Mouse (Mus musculus): ENCODE measurements at regions not wholly inside any gene's neighbourhood (a gene's known extent, or its start where the extent isn't known, plus 50 kb on each side); places are given as distances from the start of the nearest gene placed in this dataset.

GRCm38 (mm10) chr15:5414401-5414800 is 170.4 kb upstream of the Ptger4 start:
- ATAC-seq (ENCODE audit: low FRiP score) (no peak), DNase-seq (ENCODE audit: low spot score) (no peak)
- H3K36me3 ChIP-seq (ENCODE audit: insufficient read depth, low read length) = no peaks in the 10 kb centered on the region
- no peak overlapping the region for H3K9ac ChIP-seq (replicated peaks; ENCODE audit: low read length, poor library complexity, severe bottlenecking)
- H3K4me3 ChIP-seq (ENCODE audit: low read depth, low read length) = no peak overlapping the region
- 91% methylated on average over 5 of the region's 5 CpGs for WGBS
- H3K4me1 ChIP-seq (ENCODE audit: insufficient read depth, low read length) = no peaks in the 10 kb centered on the region
- H3K27me3 ChIP-seq (ENCODE audit: insufficient read depth, low read length) = no peaks in the 10 kb centered on the region
- no peak overlapping the region for H3K4me2 ChIP-seq (ENCODE audit: low read depth, low read length, poor library complexity, severe bottlenecking)
- H3K9me3 ChIP-seq (ENCODE audit: low read length) = no peaks in the 10 kb centered on the region
- H3K27ac ChIP-seq (ENCODE audit: low read depth, low read length) = no peak overlapping the region
- no peak for TF ChIP-seq CTCF (IDR thresholded peaks at IDR 0.05)

DNA sequence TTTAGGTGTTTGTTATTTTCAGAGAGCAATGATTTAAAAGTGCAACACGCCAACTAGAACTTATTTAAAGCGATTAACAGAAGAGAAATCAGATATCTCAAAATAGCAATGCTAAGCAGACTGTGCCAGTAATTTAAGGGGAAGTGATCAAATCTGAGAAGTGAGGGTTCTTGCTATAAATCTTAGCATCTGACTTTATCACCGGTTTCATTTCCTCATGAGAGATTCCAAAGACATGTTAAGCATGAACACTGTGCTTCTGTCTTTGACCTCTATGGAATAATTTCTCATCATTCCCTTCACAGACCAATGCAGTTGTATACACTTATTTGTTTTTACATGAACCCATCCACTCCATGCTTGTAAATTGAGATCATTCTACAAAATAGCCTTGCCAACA is 172.0 kb upstream of the Ptger4 start:
- Histone ChIP-seq H3K9ac (replicated peaks; ENCODE audit: low read length, poor library complexity, severe bottlenecking) (no peak overlapping the region), H3K4me3 (ENCODE audit: low read depth, low read length) (no peak overlapping the region), H3K36me3 (ENCODE audit: insufficient read depth, low read length) (no peaks in the 10 kb centered on the region), H3K27ac (ENCODE audit: low read depth, low read length) (no peak overlapping the region), H3K9me3 (ENCODE audit: low read length) (no peaks in the 10 kb centered on the region), H3K4me1 (ENCODE audit: insufficient read depth, low read length) (no peaks in the 10 kb centered on the region), H3K4me2 (ENCODE audit: low read depth, low read length, poor library complexity, severe bottlenecking) (no peak overlapping the region), H3K27me3 (ENCODE audit: insufficient read depth, low read length) (no peaks in the 10 kb centered on the region)
- no peak for TF ChIP-seq CTCF (IDR thresholded peaks at IDR 0.05)
- 94% methylated on average over 3 of the region's 3 CpGs for WGBS
- DNase-seq (ENCODE audit: low spot score) (no peak), ATAC-seq (ENCODE audit: low FRiP score) (no peak)

DNA sequence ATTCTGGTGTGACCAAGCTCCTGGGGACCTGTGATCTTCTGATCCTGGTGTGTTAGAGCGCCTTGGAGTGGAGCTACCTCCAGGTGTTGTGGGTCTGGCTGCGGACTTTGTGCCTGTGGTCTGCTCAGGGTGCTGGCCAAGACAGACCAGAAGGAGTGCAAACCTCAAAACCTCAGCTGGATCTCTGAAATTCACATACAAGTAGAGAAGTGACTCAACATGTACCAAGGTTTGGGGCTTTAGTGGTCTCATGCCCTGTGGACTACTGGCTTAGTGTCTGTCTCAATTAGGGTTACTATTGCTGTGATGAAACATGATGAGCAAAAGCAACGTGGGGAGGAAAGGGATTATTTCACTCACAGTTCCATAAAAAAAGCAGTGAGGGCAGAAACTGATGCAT is 182.7 kb upstream of the Ptger4 start:
- no peaks in the 10 kb centered on the region for H3K9me3 ChIP-seq (ENCODE audit: low read length)
- no peak overlapping the region for H3K27ac ChIP-seq (ENCODE audit: low read depth, low read length)
- no peak for ATAC-seq (ENCODE audit: low FRiP score)
- no peak overlapping the region for H3K4me3 ChIP-seq (ENCODE audit: low read depth, low read length)
- 86% methylated on average over 3 of the region's 3 CpGs for WGBS
- DNase-seq (ENCODE audit: low spot score) = no peak
- no peaks in the 10 kb centered on the region for H3K36me3 ChIP-seq (ENCODE audit: insufficient read depth, low read length)
- H3K4me2 ChIP-seq (ENCODE audit: low read depth, low read length, poor library complexity, severe bottlenecking) = no peak overlapping the region
- no peak overlapping the region for H3K9ac ChIP-seq (replicated peaks; ENCODE audit: low read length, poor library complexity, severe bottlenecking)
- TF ChIP-seq CTCF (IDR thresholded peaks at IDR 0.05) = no peak
- H3K27me3 ChIP-seq (ENCODE audit: insufficient read depth, low read length) = no peaks in the 10 kb centered on the region
- H3K4me1 ChIP-seq (ENCODE audit: insufficient read depth, low read length) = no peaks in the 10 kb centered on the region

DNA sequence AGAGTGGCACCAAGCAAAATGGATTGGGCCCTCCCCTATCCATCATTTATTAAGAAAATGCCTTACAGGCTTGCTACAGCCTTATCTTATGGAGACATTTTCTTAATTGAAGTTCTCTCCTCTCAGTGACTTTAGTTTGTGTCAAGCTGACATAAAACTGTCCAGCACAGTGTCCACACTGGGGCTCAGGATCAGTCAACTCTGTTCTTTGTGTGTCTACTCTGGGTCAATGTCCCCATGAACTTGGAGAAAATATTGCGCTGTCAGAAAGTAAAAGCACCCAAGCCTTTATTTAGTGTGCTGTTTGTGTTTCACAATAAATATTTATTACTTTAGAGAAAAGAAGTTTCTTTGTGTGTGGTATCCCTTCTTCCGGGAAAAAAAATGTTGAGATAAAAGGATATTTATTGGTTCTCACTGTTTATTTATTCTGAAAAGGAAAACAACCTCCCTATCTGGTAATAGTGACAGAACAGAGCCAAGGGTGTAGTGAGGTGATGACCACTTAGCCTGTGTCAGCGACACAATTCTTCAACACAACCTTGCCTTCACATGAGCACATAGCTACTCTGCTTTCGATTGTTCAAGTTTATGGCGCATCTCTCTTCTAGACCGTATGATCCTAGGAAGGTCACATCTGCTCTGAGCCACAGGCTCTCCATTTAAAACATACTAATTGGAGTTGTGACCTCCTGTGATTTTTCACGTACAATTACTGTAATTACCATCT is 183.5 kb upstream of the Ptger4 start:
- H3K9me3 ChIP-seq (ENCODE audit: low read length) = no peaks in the 10 kb centered on the region
- DNase-seq (ENCODE audit: low spot score) (no peak), ATAC-seq (ENCODE audit: low FRiP score) (no peak)
- 93% methylated on average over 7 of the region's 7 CpGs for WGBS
- no peak overlapping the region for H3K9ac ChIP-seq (replicated peaks; ENCODE audit: low read length, poor library complexity, severe bottlenecking)
- no peak overlapping the region for H3K4me2 ChIP-seq (ENCODE audit: low read depth, low read length, poor library complexity, severe bottlenecking)
- no peaks in the 10 kb centered on the region for H3K4me1 ChIP-seq (ENCODE audit: insufficient read depth, low read length)
- H3K4me3 ChIP-seq (ENCODE audit: low read depth, low read length) = no peak overlapping the region
- no peak overlapping the region for H3K27ac ChIP-seq (ENCODE audit: low read depth, low read length)
- TF ChIP-seq CTCF (IDR thresholded peaks at IDR 0.05) = no peak
- no peaks in the 10 kb centered on the region for H3K36me3 ChIP-seq (ENCODE audit: insufficient read depth, low read length)
- H3K27me3 ChIP-seq (ENCODE audit: insufficient read depth, low read length) = no peaks in the 10 kb centered on the region

DNA sequence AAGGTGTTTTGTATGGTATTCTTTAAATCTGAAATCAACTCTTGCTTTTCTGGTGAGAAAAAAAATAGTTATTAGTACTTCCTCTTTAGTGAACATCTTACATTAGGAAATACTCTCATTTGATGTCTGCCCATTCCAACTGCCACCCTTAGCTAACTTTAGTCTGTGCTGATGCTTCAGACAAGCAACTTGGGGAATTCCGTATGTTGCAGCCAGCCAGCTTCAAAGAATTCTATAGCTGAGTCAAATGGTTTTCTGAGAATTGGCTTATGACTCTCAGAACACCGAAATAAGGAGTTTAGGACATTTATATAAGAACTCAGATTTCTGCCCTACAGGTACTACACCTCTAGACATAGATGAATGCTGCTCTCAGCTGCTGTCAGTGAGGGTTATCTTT is 188.0 kb upstream of the Ptger4 start:
- H3K27me3 ChIP-seq (ENCODE audit: insufficient read depth, low read length) = no peaks in the 10 kb centered on the region
- H3K4me1 ChIP-seq (ENCODE audit: insufficient read depth, low read length) = no peaks in the 10 kb centered on the region
- no peak for ATAC-seq (ENCODE audit: low FRiP score)
- H3K9ac ChIP-seq (replicated peaks; ENCODE audit: low read length, poor library complexity, severe bottlenecking) = no peak overlapping the region
- TF ChIP-seq CTCF (IDR thresholded peaks at IDR 0.05) = no peak
- no peak overlapping the region for H3K27ac ChIP-seq (ENCODE audit: low read depth, low read length)
- H3K4me3 ChIP-seq (ENCODE audit: low read depth, low read length) = no peak overlapping the region
- WGBS = 87% methylated on average over 2 of the region's 2 CpGs
- DNase-seq (ENCODE audit: low spot score) = no peak
- no peaks in the 10 kb centered on the region for H3K36me3 ChIP-seq (ENCODE audit: insufficient read depth, low read length)
- no peaks in the 10 kb centered on the region for H3K9me3 ChIP-seq (ENCODE audit: low read length)
- H3K4me2 ChIP-seq (ENCODE audit: low read depth, low read length, poor library complexity, severe bottlenecking) = no peak overlapping the region

- Histone ChIP-seq H3K9me3 (ENCODE audit: low read length) (no peaks in the 10 kb centered on the region), H3K27ac (ENCODE audit: low read depth, low read length) (no peak overlapping the region), H3K9ac (replicated peaks; ENCODE audit: low read length, poor library complexity, severe bottlenecking) (no peak overlapping the region), H3K4me2 (ENCODE audit: low read depth, low read length, poor library complexity, severe bottlenecking) (no peak overlapping the region), H3K36me3 (ENCODE audit: insufficient read depth, low read length) (no peaks in the 10 kb centered on the region), H3K4me1 (ENCODE audit: insufficient read depth, low read length) (no peaks in the 10 kb centered on the region), H3K4me3 (ENCODE audit: low read depth, low read length) (no peak overlapping the region), H3K27me3 (ENCODE audit: insufficient read depth, low read length) (no peaks in the 10 kb centered on the region)
- no peak for TF ChIP-seq CTCF (IDR thresholded peaks at IDR 0.05)
- ATAC-seq (ENCODE audit: low FRiP score) = no peak
- DNase-seq (ENCODE audit: low spot score) = no peak
- 89% methylated on average over 1 of the region's 1 CpGs for WGBS
These were observed 193.0 kb upstream of the Ptger4 start for GRCm38 (mm10) chr15:5437020-5437419.

Measured in midbrain, postnatal 0 days (tissue).